Mouse (Mus musculus) regulatory T cell (primary cell): ENCODE data around the gene Klf8.

Experiments used
- in situ Hi-C: fragments of 300-600 bp; cut with MboI, MseI; formaldehyde crosslinking; loops from one replicate; pipeline ENCODE4 v1.15.1; 2025; ENCODE audit warnings: high pct_unique_total_duplicates

Gene Klf8

GRCm38 (mm10) chrX:153439573-153439972 is 202.3 kb downstream of the Klf8 start:
- in situ Hi-C loops, result no loop called here

GRCm38 (mm10) chrX:153440018-153440417 is 202.8 kb downstream of the Klf8 start:
- in situ Hi-C loops, result no loop called here
